In genomic region chr14:17173218-17173617, GRCm38 (mm10) we compare ENCODE assay signal across 9 mouse cellular contexts.
DNase-seq lines count a peak whose midpoint lies in the region; ATAC-seq lines count a peak whose summit lies in the region.
"Had no signal": no experiment of that assay in that cellular context is flagged by ENCODE, and none has a peak within 500 bp of the region (broad histone marks: within the 10 kb centered on the region; RNA-seq: fewer than 3 reads in every experiment).

No protein-coding gene starts in this region.

- no peak overlapping the region for H3K27ac ChIP-seq in heart, embryonic 11.5 days (ENCODE audit: low read depth, low read length)
- no peak overlapping the region for H3K27ac ChIP-seq in embryonic facial prominence, embryonic 13.5 days
- H3K27ac ChIP-seq in intestine, embryonic 16.5 days (ENCODE audit: low read length): no peak overlapping the region
- H3K27ac ChIP-seq in midbrain, embryonic 10.5 days (replicated peaks): no peak overlapping the region

- 0 out of 2 replicates have a peak, but pooled peaks cover 3% of the 10 kb centered on the region for H3K4me1 ChIP-seq in heart, embryonic 11.5 days (ENCODE audit: control insufficient read depth, insufficient read depth, low read length)
- peaks cover 13% of the 10 kb centered on the region for H3K4me1 ChIP-seq in embryonic facial prominence, embryonic 13.5 days
- peaks cover 6% of the 10 kb centered on the region; the same call in 1 of the 2 replicates for H3K4me1 ChIP-seq in intestine, embryonic 16.5 days (ENCODE audit: control insufficient read depth, insufficient read depth, low read length)
- H3K4me1 ChIP-seq in midbrain, embryonic 10.5 days: peaks cover 11% of the 10 kb centered on the region

- peak overlapping the region; percentile 81 for H3K4me2 ChIP-seq in heart, embryonic 11.5 days
- H3K4me2 ChIP-seq in embryonic facial prominence, embryonic 13.5 days: peak overlapping the region; percentile 93
- H3K4me2 ChIP-seq in intestine, embryonic 16.5 days (ENCODE audit: low read depth, low read length): peak overlapping the region; percentile 93

- peak overlapping the region; percentile 45; the same call in 1 of the 2 replicates for H3K4me3 ChIP-seq in heart, embryonic 11.5 days (ENCODE audit: low read depth, low read length)
- H3K4me3 ChIP-seq in embryonic facial prominence, embryonic 13.5 days: peak overlapping the region; percentile 51
- peak overlapping the region; percentile 52 for H3K4me3 ChIP-seq in intestine, embryonic 16.5 days (ENCODE audit: low read length)
- peak overlapping the region; percentile 63; the same call in 1 of the 2 replicates for H3K4me3 ChIP-seq in midbrain, embryonic 10.5 days

- intact Hi-C loops in gastrocnemius, postnatal 14 days (cut with DNase I; ENCODE audit: low total_unique reads): no loop called here

- no peaks in the 10 kb centered on the region for H3K9me3 ChIP-seq in heart, embryonic 11.5 days (replicated peaks; ENCODE audit: control insufficient read depth, low read length)
- no peaks in the 10 kb centered on the region for H3K9me3 ChIP-seq in embryonic facial prominence, embryonic 13.5 days
- H3K9me3 ChIP-seq in intestine, embryonic 16.5 days (ENCODE audit: control insufficient read depth, low read length): no peaks in the 10 kb centered on the region
- no peaks in the 10 kb centered on the region for H3K9me3 ChIP-seq in midbrain, embryonic 10.5 days (replicated peaks)

- ATAC-seq in heart, embryonic 11.5 days (replicated peaks; ENCODE audit: insufficient number of reproducible peaks, low FRiP score, low TSS enrichment): no peak
- ATAC-seq in embryonic facial prominence, embryonic 13.5 days (ENCODE audit: insufficient number of reproducible peaks, insufficient read depth, low FRiP score, low TSS enrichment, low read depth): no peak
- ATAC-seq in intestine, embryonic 16.5 days: peak; percentile 29; the same call in 1 of the 2 replicates
- ATAC-seq: activated CD4-positive, CD25-positive, alpha-beta regulatory T cell, adult 4 months had no signal

- no peak for DNase-seq in heart, adult 9 months (ENCODE audit: low spot score in 2 of 2)
- no peak for DNase-seq in midbrain, embryonic 10.5 days (ENCODE audit: low spot score)
- DNase-seq in retina, embryonic 14.5 days (ENCODE audit: low spot score): no peak
- no peak for DNase-seq in layer of hippocampus, postnatal 10 days (ENCODE audit: low spot score in 2 of 2)
- no peak for DNase-seq in gastrocnemius, postnatal 14 days

- WGBS in heart, embryonic 11.5 days (ENCODE audit: insufficient replicate concordance): 29% methylated on average over 7 of the region's 7 CpGs
- WGBS in embryonic facial prominence, embryonic 13.5 days: 28% methylated on average over 7 of the region's 7 CpGs
- 6% methylated on average over 7 of the region's 7 CpGs for WGBS in intestine, embryonic 16.5 days
- 50% methylated on average over 7 of the region's 7 CpGs for WGBS in midbrain, embryonic 10.5 days

- no peak overlapping the region for H3K9ac ChIP-seq in heart, embryonic 11.5 days (ENCODE audit: low read depth, low read length)
- H3K9ac ChIP-seq in embryonic facial prominence, embryonic 13.5 days: no peak overlapping the region
- no peak overlapping the region for H3K9ac ChIP-seq in intestine, embryonic 16.5 days (ENCODE audit: low read depth, low read length)

- peaks cover 6% of the 10 kb centered on the region for H3K27me3 ChIP-seq in heart, embryonic 11.5 days (ENCODE audit: control insufficient read depth, insufficient read depth, low read length)
- H3K27me3 ChIP-seq in embryonic facial prominence, embryonic 13.5 days: peaks cover 17% of the 10 kb centered on the region
- peaks cover 28% of the 10 kb centered on the region for H3K27me3 ChIP-seq in intestine, embryonic 16.5 days (replicated peaks; ENCODE audit: control insufficient read depth, insufficient read depth, low read length)
- H3K27me3 ChIP-seq in midbrain, embryonic 10.5 days (ENCODE audit: low read depth, poor library complexity, severe bottlenecking): peaks cover 24% of the 10 kb centered on the region

- no peaks in the 10 kb centered on the region for H3K36me3 ChIP-seq in heart, embryonic 11.5 days (ENCODE audit: control insufficient read depth, insufficient read depth, low read length)
- no peaks in the 10 kb centered on the region for H3K36me3 ChIP-seq in embryonic facial prominence, embryonic 13.5 days
- H3K36me3 ChIP-seq in intestine, embryonic 16.5 days (ENCODE audit: control insufficient read depth, insufficient read depth, low read length): no peaks in the 10 kb centered on the region
- no peaks in the 10 kb centered on the region for H3K36me3 ChIP-seq in midbrain, embryonic 10.5 days
